Mouse (Mus musculus) hindbrain, postnatal 0 days (tissue): ENCODE results near the gene Kcnq5. TPM values are rescaled to one million over a fixed set of nuclear protein-coding genes. Genes with fewer than 3 reads are reported as not detected.
A peak's percentile ranks its signal among the peaks of the same experiment; 100 is the strongest.

Experiments used
- ATAC-seq: fragments of 200-750 bp; cut with Nextera tagmentation; 2 replicates; pipeline ENCODE4 v1.8.0; 2017; ENCODE audit warnings: mild to moderate bottlenecking, moderate TSS enrichment, moderate library complexity
- DNase-seq: peaks from one replicate; pipeline ENCODE4 v3.0.0-alpha.2; 2015; ENCODE audit warnings: low spot score
- H3K27ac ChIP-seq: fragments of 300-500 bp; sonication (generic); 2 replicates; pipeline ENCODE4 v1.5.1; 2014; ENCODE audit warnings: mild to moderate bottlenecking
- H3K27me3 ChIP-seq: fragments of 300-500 bp; sonication (generic); 2 replicates; pipeline ENCODE4 v1.6.1; 2014; ENCODE audit warnings: low read length, mixed read lengths; ENCODE audit not compliant: insufficient read depth
- H3K36me3 ChIP-seq: fragments of 300-500 bp; sonication (generic); 2 replicates; pipeline ENCODE4 v1.6.1; 2014; ENCODE audit warnings: low read length, mixed read lengths; ENCODE audit not compliant: insufficient read depth
- H3K4me1 ChIP-seq: fragments of 300-500 bp; sonication (generic); 2 replicates; pipeline ENCODE4 v1.6.1; 2014; ENCODE audit warnings: antibody characterized with exemption, low read length, mixed read lengths; ENCODE audit not compliant: insufficient read depth
- H3K4me2 ChIP-seq: fragments of 300-500 bp; sonication (generic); 2 replicates; pipeline ENCODE4 v1.6.1; 2014; ENCODE audit warnings: low read depth, mild to moderate bottlenecking, low read length, moderate library complexity, mixed read lengths
- H3K4me3 ChIP-seq: fragments of 300-500 bp; sonication (generic); 2 replicates; pipeline ENCODE4 v1.5.1; 2014; ENCODE audit warnings: low read length
- H3K9ac ChIP-seq: fragments of 300-500 bp; sonication (generic); replicated peaks from 2 replicates; pipeline ENCODE4 v1.6.1; 2014; ENCODE audit warnings: mild to moderate bottlenecking, low read length, moderate library complexity, mixed read lengths
- H3K9me3 ChIP-seq: fragments of 300-500 bp; sonication (generic); 2 replicates; pipeline ENCODE4 v1.6.1; 2016; ENCODE audit warnings: low read length, mixed read lengths
- CTCF ChIP-seq: IDR thresholded peaks from 2 replicates; pipeline ENCODE4 v1.5.1; 2016; ENCODE audit warnings: antibody characterized with exemption, control low read depth, low read depth
- WGBS: fragments of 180-500 bp; shearing (Covaris S2); extraction: QIAGEN DNeasy Blood & Tissue Kit; methylation state at CpG from one replicate; pipeline ENCODE4 v1.1.7; 2014; 5-methylcytosine and 5-hydroxymethylcytosine counted together
- polyA plus RNA-seq: library from polyadenylated mRNA; unstranded; fragments of >200 nt; fragmentation: Nextera tagmentation; extraction: Ambion mirVana; gene quantifications from 2 replicates; pipeline ENCODE4 v1.2.1, GENCODE M21; 2015
- total RNA-seq: library from RNA; depleted of rRNA; stranded (reverse); fragments of >200 nt; gene quantifications from 2 replicates; pipeline ENCODE4 v1.2.3, GENCODE M21; 2014; rRNA removed

The Kcnq5 gene
- total RNA-seq (13.4 and 14.4 TPM in 2 replicates), polyA plus RNA-seq (3.4 and 4.0 TPM in 2 replicates)

- no peaks in the 10 kb centered on the region for H3K27me3 ChIP-seq
- WGBS = 1% methylated on average over 76 of the region's 89 CpGs
- peak within 1 kb of the TSS; percentile 58; the same call in 1 of the 2 replicates for H3K27ac ChIP-seq
- peak within 1 kb of the TSS; percentile 92 for H3K4me2 ChIP-seq
- H3K9ac ChIP-seq = peak within 1 kb of the TSS; percentile 59
- DNase-seq = peak; percentile 78
- ATAC-seq = peak; percentile 84
- peak within 1 kb of the TSS; percentile 71 for H3K4me3 ChIP-seq
- H3K9me3 ChIP-seq = no peaks in the 10 kb centered on the region
- H3K36me3 ChIP-seq = no peaks in the 10 kb centered on the region
- no peaks in the 10 kb centered on the region for H3K4me1 ChIP-seq
- peak; percentile 24; the same call in 1 of the 2 replicates for TF ChIP-seq CTCF
These were observed at the start of gene Kcnq5 for GRCm38 (mm10) chr1:21961251-21962082. Gene Kcnq5 (minus strand): TSS chr1:21961942.

GRCm38 (mm10) chr1:21979755-21980154 lies 18.0 kb upstream of the Kcnq5 start:
- no peak for ATAC-seq

GRCm38 (mm10) chr1:21979292-21979691 lies 17.6 kb upstream of the Kcnq5 start:
- no peaks in the 10 kb centered on the region for H3K36me3 ChIP-seq
- no peak overlapping the region for H3K4me3 ChIP-seq
- 53% methylated on average over 1 of the region's 1 CpGs for WGBS
- H3K27me3 ChIP-seq = no peaks in the 10 kb centered on the region
- H3K4me2 ChIP-seq = no peak overlapping the region
- H3K4me1 ChIP-seq = no peaks in the 10 kb centered on the region
- H3K9ac ChIP-seq = no peak overlapping the region
- no peak for DNase-seq
- ATAC-seq = no peak
- no peak overlapping the region for H3K27ac ChIP-seq
- TF ChIP-seq CTCF = no peak
- no peaks in the 10 kb centered on the region for H3K9me3 ChIP-seq

More at GRCm38 (mm10) chr1:21979755-21980154, 18.0 kb upstream of the Kcnq5 start:
- no peaks in the 10 kb centered on the region for H3K36me3 ChIP-seq
- no peaks in the 10 kb centered on the region for H3K9me3 ChIP-seq
- no peak overlapping the region for H3K4me2 ChIP-seq
- no peak overlapping the region for H3K4me3 ChIP-seq
- no peaks in the 10 kb centered on the region for H3K27me3 ChIP-seq
- no peak overlapping the region for H3K9ac ChIP-seq
- DNase-seq = no peak
- H3K4me1 ChIP-seq = no peaks in the 10 kb centered on the region
- no peak for TF ChIP-seq CTCF
- no peak overlapping the region for H3K27ac ChIP-seq

GRCm38 (mm10) chr1:21974040-21974439 lies 12.3 kb upstream of the Kcnq5 start:
- Histone ChIP-seq H3K27ac (no peak overlapping the region), H3K36me3 (no peaks in the 10 kb centered on the region), H3K27me3 (no peaks in the 10 kb centered on the region), H3K9me3 (no peaks in the 10 kb centered on the region), H3K4me2 (no peak overlapping the region), H3K4me3 (no peak overlapping the region), H3K4me1 (no peaks in the 10 kb centered on the region), H3K9ac (no peak overlapping the region)
- 89% methylated on average over 3 of the region's 3 CpGs for WGBS
- ATAC-seq (no peak), DNase-seq (no peak)
- TF ChIP-seq CTCF = no peak

GRCm38 (mm10) chr1:21967139-21967538 lies 5.4 kb upstream of the Kcnq5 start:
- Histone ChIP-seq H3K9me3 (no peaks in the 10 kb centered on the region), H3K4me3 (no peak overlapping the region), H3K9ac (no peak overlapping the region), H3K27ac (no peak overlapping the region), H3K36me3 (no peaks in the 10 kb centered on the region), H3K4me2 (no peak overlapping the region), H3K27me3 (no peaks in the 10 kb centered on the region), H3K4me1 (no peaks in the 10 kb centered on the region)
- WGBS = 83% methylated on average over 3 of the region's 3 CpGs
- peak; percentile 56 for TF ChIP-seq CTCF
- DNase-seq = peak; percentile 61
- ATAC-seq = no peak

- H3K4me2 ChIP-seq = peak overlapping the region; percentile 92
- H3K9me3 ChIP-seq = no peaks in the 10 kb centered on the region
- H3K4me1 ChIP-seq = no peaks in the 10 kb centered on the region
- TF ChIP-seq CTCF = 0 out of 2 replicates have a peak, but pooled peaks have one; percentile 12
- DNase-seq (no peak), ATAC-seq (no peak)
- H3K27ac ChIP-seq = no peak overlapping the region
- no peaks in the 10 kb centered on the region for H3K27me3 ChIP-seq
- 55% methylated on average over 16 of the region's 16 CpGs for WGBS
- no peak overlapping the region for H3K4me3 ChIP-seq
- H3K36me3 ChIP-seq = no peaks in the 10 kb centered on the region
- H3K9ac ChIP-seq = no peak overlapping the region
These were observed 1.4 kb upstream of the Kcnq5 start for GRCm38 (mm10) chr1:21962896-21963864.
